Mouse (Mus musculus): Measurements from ENCODE around the gene Pde1a. TPM values are rescaled to one million over a fixed set of nuclear protein-coding genes. Genes with fewer than 3 reads are reported as not detected.

Pde1a gene
- polyA plus RNA-seq, 1 experiment = 1.1 TPM

DNA sequence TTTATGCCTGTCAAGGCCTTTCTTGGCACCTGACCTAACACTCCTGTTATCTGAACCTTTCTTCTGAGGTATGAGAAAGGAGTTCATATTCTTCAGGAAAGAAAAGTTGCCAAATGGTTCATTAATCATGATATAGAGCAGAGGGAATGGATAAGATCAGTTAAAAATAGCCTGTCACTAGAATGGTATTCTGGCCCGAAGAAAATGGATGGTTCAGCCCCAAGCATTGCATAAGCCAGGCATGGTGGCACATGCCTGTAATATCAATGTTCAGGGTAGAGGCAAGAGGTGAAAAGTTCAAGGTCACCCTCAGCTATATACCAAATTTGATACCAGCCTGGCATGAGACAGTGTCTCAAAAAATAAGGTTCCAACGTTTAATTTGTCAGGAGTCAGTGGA is 336.1 kb downstream of the Pde1a start:
- TF ChIP-seq POLR2A (IDR thresholded peaks at IDR 0.05; ENCODE audit: control insufficient read depth, extremely low read depth, insufficient read depth, low read length, poor library complexity) (no peak), CTCF (IDR thresholded peaks at IDR 0.05; ENCODE audit: borderline replicate concordance, control insufficient read depth, extremely low read depth, insufficient read depth, low read length, poor library complexity) (no peak)
- no peaks in the 10 kb centered on the region for H3K27me3 ChIP-seq (ENCODE audit: control insufficient read depth, insufficient read depth, low read length)
- DNase-seq = no peak
- no peaks in the 10 kb centered on the region for H3K36me3 ChIP-seq (ENCODE audit: control insufficient read depth, insufficient read depth, low read length)
- 80% methylated on average over 2 of the region's 2 CpGs for WGBS
- H3K4me1 ChIP-seq (replicated peaks; ENCODE audit: control insufficient read depth, insufficient read depth, low read length) = no peaks in the 10 kb centered on the region
- no peak overlapping the region for H3K27ac ChIP-seq (ENCODE audit: control insufficient read depth, insufficient read depth, low read length)
- no peak overlapping the region for H3K4me3 ChIP-seq (ENCODE audit: control insufficient read depth, insufficient read depth, low read length)

DNA sequence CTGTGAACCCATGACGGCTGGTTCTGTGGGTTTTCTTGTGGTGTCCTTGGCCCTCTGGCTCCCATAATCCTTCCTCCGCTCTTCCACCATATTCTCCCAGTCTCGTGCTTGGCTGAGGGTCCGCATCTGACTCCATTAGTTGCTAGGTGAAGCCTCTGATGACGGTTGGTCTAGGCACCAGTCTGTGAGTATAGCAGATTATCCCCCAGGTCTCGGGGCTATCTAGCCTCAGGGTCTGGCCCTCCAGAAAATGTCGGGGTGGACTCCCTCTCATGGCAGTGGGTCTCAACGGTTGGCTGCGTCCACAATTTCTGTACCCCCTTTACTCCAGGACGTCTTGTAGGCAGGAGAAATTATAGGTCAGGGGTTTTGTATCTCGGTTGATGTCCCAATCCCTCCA is 342.8 kb downstream of the Pde1a start:
- 94% methylated on average over 11 of the region's 11 CpGs for WGBS
- TF ChIP-seq CTCF (IDR thresholded peaks at IDR 0.05; ENCODE audit: borderline replicate concordance, control insufficient read depth, extremely low read depth, insufficient read depth, low read length, poor library complexity) (no peak), POLR2A (IDR thresholded peaks at IDR 0.05; ENCODE audit: control insufficient read depth, extremely low read depth, insufficient read depth, low read length, poor library complexity) (no peak)
- Histone ChIP-seq H3K36me3 (ENCODE audit: control insufficient read depth, insufficient read depth, low read length) (no peaks in the 10 kb centered on the region), H3K27me3 (ENCODE audit: control insufficient read depth, insufficient read depth, low read length) (no peaks in the 10 kb centered on the region), H3K4me1 (replicated peaks; ENCODE audit: control insufficient read depth, insufficient read depth, low read length) (no peaks in the 10 kb centered on the region), H3K4me3 (ENCODE audit: control insufficient read depth, insufficient read depth, low read length) (no peak overlapping the region), H3K27ac (ENCODE audit: control insufficient read depth, insufficient read depth, low read length) (no peak overlapping the region)
- no peak for DNase-seq

GRCm38 (mm10) chr2:79785541-79786134 is 343.6 kb downstream of the Pde1a start:
- no peak for DNase-seq
- 83% methylated on average over 8 of the region's 8 CpGs for WGBS
- H3K36me3 ChIP-seq (ENCODE audit: control insufficient read depth, insufficient read depth, low read length) = no peaks in the 10 kb centered on the region
- H3K27me3 ChIP-seq (ENCODE audit: control insufficient read depth, insufficient read depth, low read length) = no peaks in the 10 kb centered on the region
- no peak overlapping the region for H3K4me3 ChIP-seq (ENCODE audit: control insufficient read depth, insufficient read depth, low read length)
- no peaks in the 10 kb centered on the region for H3K4me1 ChIP-seq (replicated peaks; ENCODE audit: control insufficient read depth, insufficient read depth, low read length)
- TF ChIP-seq CTCF (IDR thresholded peaks at IDR 0.05; ENCODE audit: borderline replicate concordance, control insufficient read depth, extremely low read depth, insufficient read depth, low read length, poor library complexity) = no peak
- TF ChIP-seq POLR2A (IDR thresholded peaks at IDR 0.05; ENCODE audit: control insufficient read depth, extremely low read depth, insufficient read depth, low read length, poor library complexity) = no peak
- H3K27ac ChIP-seq (ENCODE audit: control insufficient read depth, insufficient read depth, low read length) = no peak overlapping the region

Other genes starting within 250 kb of the Pde1a start
- gene Prdx6b, start 163.0 kb upstream of the Pde1a start, polyA plus RNA-seq (2012; rRNA removed) = not detected in 2 replicates
- 23.4 and 23.6 TPM in 2 replicates for gene Dnajc10, start 186.0 kb upstream of the Pde1a start, polyA plus RNA-seq (2012; rRNA removed)